Mouse (Mus musculus) ovary, postnatal 14 days (tissue): ENCODE measurements around the gene Gm17018.

Experiments
- DNase-seq: peaks from one replicate; pipeline ENCODE4 v3.0.0; 2022; ENCODE audit warnings: low spot score

Gene Gm17018

GRCm38 (mm10) chr19:45587509-45588292 is 27.3 kb downstream of the Gm17018 start:
- DNase-seq, result no peak

GRCm38 (mm10) chr19:45589761-45590160 is 29.3 kb downstream of the Gm17018 start:
- DNase-seq, result no peak

- peak; percentile 30 for DNase-seq
Observed at GRCm38 (mm10) chr19:45591704-45592103, 31.3 kb downstream of the Gm17018 start.

- DNase-seq, result no peak
Observed at GRCm38 (mm10) chr19:45592916-45593315, 32.5 kb downstream of the Gm17018 start.

GRCm38 (mm10) chr19:45594079-45594478 is 33.7 kb downstream of the Gm17018 start:
- DNase-seq, result no peak

- no peak for DNase-seq
Observed at GRCm38 (mm10) chr19:45595481-45595880, 35.1 kb downstream of the Gm17018 start.

DNA sequence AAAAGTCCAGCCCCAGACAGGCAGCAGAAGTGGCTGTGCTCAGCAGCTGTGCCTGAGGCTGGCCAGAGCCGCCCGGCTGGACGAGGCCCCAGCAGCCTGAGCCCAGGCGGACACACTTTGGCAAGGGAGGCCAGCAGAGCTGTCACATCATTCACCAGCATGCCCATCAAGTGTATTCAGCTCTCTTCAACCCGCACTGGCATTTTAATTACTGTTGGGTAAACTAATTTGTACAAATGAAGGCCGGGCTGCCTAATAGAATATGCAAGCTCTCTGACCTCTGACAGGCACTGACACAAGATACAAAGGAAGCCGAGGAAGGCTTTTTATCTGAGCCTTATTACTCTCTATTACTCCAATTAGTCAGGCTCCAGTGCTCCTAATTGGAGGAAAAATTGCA is 35.6 kb downstream of the Gm17018 start:
- DNase-seq, result no peak

DNA sequence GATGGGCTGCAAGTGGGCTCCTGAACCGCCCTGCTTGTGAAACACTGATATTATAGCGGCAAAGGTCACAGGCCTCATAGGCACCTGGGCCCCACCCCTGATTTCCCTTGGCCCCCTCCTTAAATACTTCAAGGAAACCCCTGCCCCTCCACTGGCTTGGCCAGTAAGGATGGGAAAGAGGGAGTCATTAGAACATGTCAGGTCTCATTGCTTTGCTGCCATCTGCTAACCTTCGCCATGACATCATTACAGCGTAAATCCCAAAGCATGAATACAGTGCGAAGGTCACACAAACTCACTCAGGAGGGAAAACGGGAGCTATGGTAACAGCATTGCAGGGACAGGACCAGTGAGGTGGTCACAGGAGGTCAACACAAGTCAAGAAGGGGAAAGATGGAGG is 36.0 kb downstream of the Gm17018 start:
- DNase-seq, result no peak

DNA sequence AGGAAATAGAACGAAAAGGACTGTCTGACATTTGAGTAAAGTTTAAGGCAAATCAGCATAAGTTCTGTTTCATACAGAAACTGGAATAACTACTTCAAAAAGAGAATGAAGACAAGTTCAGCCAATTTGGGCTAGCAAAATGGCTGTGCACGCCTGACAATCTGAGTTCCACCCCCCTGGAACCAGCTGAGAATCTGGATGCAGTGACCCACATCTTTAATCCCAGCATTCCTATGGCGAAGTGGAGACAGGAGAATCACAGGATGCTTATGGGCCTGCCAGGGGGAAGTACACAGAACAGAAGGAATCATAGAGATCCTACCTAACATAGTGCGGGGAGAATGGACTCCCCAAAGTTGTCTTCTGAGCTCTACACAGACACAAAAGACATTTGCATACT is 36.7 kb downstream of the Gm17018 start:
- DNase-seq, result no peak

- DNase-seq, result no peak
Observed at GRCm38 (mm10) chr19:45602606-45603005, 42.2 kb downstream of the Gm17018 start.

- DNase-seq, result no peak
Observed at GRCm38 (mm10) chr19:45606701-45607100, 46.3 kb downstream of the Gm17018 start.

- no peak for DNase-seq
Observed at GRCm38 (mm10) chr19:45607479-45607878, 47.1 kb downstream of the Gm17018 start.

DNA sequence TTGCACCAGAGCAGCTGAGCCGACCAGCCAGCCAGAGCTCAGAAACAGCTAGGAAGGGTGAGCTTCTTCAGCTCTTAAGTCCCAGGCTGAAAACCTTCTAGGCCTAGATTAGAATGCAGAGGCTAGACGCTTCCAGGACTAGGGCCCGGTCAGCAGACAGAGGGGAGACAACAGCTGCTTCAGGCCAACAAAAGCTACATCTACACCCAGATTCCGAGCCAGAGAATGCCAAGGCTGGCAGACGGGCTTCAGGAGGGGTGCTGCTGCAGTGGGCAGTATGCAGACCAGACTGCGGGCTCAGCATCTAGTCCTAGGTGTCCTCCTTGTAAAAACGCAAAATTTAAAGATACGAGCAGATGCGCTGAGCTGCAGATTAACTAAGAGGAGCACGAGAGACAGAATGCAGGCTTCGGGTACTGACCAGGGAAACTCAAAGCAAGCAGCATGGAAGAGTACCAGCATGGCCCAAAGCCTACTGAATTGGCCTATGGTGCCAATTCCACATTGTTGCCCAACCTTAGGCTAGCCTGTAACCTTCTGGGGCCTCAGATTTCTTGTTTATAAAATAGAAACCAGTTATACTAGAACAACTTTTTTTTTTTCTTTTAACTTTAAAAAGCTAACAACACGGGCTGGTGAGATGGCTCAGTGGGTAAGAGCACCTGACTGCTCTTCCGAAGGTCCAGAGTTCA is 48.4 kb downstream of the Gm17018 start:
- DNase-seq, result no peak

DNA sequence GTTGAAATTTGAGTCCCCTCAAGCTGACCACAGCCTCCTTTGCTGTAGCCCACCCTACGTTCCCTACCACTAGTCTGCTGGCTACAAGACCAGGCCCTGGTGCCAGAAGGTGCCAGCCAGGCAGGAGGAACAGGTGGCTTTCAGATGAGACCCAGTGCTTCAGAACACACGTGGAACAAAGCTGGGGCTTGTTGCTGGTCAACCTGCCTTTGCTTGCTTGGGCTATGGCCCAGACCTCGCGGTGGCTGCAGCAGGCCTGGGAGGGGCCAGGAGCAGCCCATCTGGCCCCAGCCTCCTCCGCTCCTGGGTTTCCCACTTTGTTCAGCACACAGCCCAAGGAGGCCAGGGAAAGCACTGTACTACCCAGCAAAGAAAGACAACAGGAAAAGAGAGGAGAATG is 50.4 kb downstream of the Gm17018 start:
- DNase-seq, result no peak

DNA sequence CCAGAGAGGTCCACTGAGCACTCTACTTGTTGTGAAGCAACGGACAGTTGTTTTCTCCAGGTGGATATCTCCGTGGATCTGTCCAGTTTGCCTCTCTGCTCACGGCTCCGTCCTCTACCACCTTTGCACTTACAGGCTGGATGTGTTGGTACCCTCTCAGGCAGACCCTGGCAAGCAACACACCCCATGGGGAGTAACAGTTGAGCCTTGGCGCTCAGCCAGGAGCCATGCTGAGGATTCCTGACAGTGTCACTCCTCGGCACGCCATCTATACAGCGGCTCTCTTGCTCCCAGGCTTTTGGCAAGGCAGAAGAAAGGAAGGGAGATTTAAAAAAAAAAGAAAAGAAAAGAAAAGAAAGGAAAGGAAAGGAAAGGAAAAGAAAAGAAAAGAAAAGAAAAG is 54.0 kb downstream of the Gm17018 start:
- DNase-seq, result peak; percentile 9

GRCm38 (mm10) chr19:45614928-45615327 is 54.5 kb downstream of the Gm17018 start:
- DNase-seq, result no peak

- DNase-seq, result no peak
Observed at GRCm38 (mm10) chr19:45615415-45616213, 55.2 kb downstream of the Gm17018 start.

DNA sequence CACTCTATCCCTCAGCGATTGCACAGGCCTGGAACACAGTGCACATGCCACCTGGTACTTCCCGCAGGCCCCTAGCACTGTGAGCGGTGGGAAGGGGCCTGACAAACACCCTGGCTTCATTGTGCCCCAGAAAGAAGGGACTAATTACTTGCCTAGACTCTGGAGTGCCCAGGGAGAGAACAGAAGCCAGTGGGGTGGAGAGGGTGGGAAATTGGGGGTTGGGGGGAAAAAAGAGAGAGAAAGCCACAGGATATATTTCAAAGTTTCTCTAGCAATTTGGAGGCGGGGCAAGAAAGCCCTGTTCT is 55.8 kb downstream of the Gm17018 start:
- no peak for DNase-seq

DNA sequence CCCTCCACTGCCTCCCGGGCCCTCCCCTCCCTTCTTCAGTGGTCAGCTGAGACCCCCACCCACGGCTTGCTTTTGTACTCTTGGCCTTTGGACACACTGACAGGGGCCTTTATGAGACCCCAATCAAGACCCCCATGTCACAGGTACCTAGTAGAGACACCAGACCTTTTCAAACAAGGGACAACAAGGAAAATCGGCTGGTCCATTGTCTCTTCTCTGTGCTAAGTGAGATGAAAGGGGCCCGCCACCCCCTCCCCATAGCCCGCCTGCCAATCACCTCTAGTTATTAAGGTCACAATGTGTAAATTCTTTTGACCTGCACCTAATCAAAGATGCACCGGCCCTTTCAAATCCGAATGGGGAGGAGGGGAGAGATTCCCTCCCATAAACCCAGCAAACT is 56.3 kb downstream of the Gm17018 start:
- no peak for DNase-seq

DNA sequence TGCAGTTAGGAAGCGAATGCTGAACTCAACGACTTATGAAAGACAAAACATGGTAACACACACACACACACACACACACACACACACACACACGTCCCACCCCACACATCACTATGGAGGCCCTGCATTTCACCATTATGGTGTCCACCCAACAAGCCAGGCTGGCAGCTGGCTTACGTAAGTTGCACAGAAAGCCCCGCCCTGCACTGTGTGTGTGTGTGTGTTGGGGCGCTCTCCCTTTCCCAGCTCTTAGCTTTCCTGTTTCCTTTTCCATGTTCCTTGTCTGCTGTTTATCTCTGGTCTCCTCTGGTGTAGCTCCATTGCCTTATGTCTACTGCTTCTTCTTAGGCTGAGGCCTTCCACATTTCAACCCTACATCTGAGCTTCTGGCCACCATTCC is 57.8 kb downstream of the Gm17018 start:
- DNase-seq, result no peak

GRCm38 (mm10) chr19:45619744-45620501 is 59.5 kb downstream of the Gm17018 start:
- DNase-seq, result no peak

- DNase-seq, result no peak
Observed at GRCm38 (mm10) chr19:45621061-45621460, 60.6 kb downstream of the Gm17018 start.
